Mouse (Mus musculus) embryonic facial prominence, embryonic 11.5 days (tissue): Measurements from ENCODE around the gene Olfr559. TPM values are rescaled to one million over a fixed set of nuclear protein-coding genes. Genes with fewer than 3 reads are reported as not detected.

ENCODE experiments used
- ATAC-seq: fragments of 200-750 bp; cut with Nextera tagmentation; replicated peaks from 2 replicates; pipeline ENCODE4 v1.8.0; 2017; ENCODE audit warnings: low read depth; ENCODE audit not compliant: insufficient number of reproducible peaks, low FRiP score, low TSS enrichment
- DNase-seq: peaks from one replicate; pipeline ENCODE4 v3.0.0-alpha.2; 2015; ENCODE audit warnings: low spot score
- H3K27ac ChIP-seq: fragments of 300-500 bp; sonication (generic); replicated peaks from 2 replicates; pipeline ENCODE4 v1.5.1; 2014; ENCODE audit warnings: mild to moderate bottlenecking, low read depth, low read length, control low read depth
- H3K27me3 ChIP-seq: fragments of 300-500 bp; sonication (generic); 2 replicates; pipeline ENCODE4 v1.6.1; 2014; ENCODE audit warnings: mild to moderate bottlenecking, low read length, moderate library complexity, mixed read lengths; ENCODE audit not compliant: control insufficient read depth, insufficient read depth
- H3K36me3 ChIP-seq: fragments of 300-500 bp; sonication (generic); replicated peaks from 2 replicates; pipeline ENCODE4 v1.6.1; 2014; ENCODE audit warnings: low read depth, mild to moderate bottlenecking, low read length, moderate library complexity, mixed read lengths; ENCODE audit not compliant: control insufficient read depth, insufficient read depth
- H3K4me1 ChIP-seq: fragments of 300-500 bp; sonication (generic); 2 replicates; pipeline ENCODE4 v1.6.1; 2014; ENCODE audit warnings: low read length, mixed read lengths; ENCODE audit not compliant: control insufficient read depth, insufficient read depth
- H3K4me2 ChIP-seq: fragments of 300-500 bp; sonication (generic); 2 replicates; pipeline ENCODE4 v1.6.1; 2014; ENCODE audit warnings: low read depth, mild to moderate bottlenecking, control low read depth, low read length, moderate library complexity
- H3K4me3 ChIP-seq: fragments of 300-500 bp; sonication (generic); 2 replicates; pipeline ENCODE4 v1.5.1; 2014; ENCODE audit warnings: low read depth, low read length, control low read depth
- H3K9ac ChIP-seq: fragments of 300-500 bp; sonication (generic); replicated peaks from 2 replicates; pipeline ENCODE4 v1.6.1; 2014; ENCODE audit warnings: mild to moderate bottlenecking, control low read depth, low read length
- H3K9me3 ChIP-seq: fragments of 300-500 bp; sonication (generic); replicated peaks from 2 replicates; pipeline ENCODE4 v1.6.1; 2016; ENCODE audit warnings: mild to moderate bottlenecking, low read length, inconsistent platforms, mixed read lengths; ENCODE audit not compliant: control insufficient read depth
- WGBS: fragments of 180-500 bp; shearing (Covaris S2); extraction: QIAGEN DNeasy Blood & Tissue Kit; methylation state at CpG from one replicate; pipeline ENCODE4 v1.1.7; 2014; 5-methylcytosine and 5-hydroxymethylcytosine counted together
- polyA plus RNA-seq: library from polyadenylated mRNA; unstranded; fragments of >200 nt; fragmentation: Nextera tagmentation; extraction: Ambion mirVana; gene quantifications from 2 replicates; pipeline ENCODE4 v1.2.1, GENCODE M21; 2014

Olfr559 gene
- polyA plus RNA-seq, result not detected in 2 replicates

GRCm38 (mm10) chr7:102727391-102727790, at the start of gene Olfr559:
TSS of gene Olfr559 (minus strand) at chr7:102727491.
- Histone ChIP-seq H3K4me1 (no peaks in the 10 kb centered on the region), H3K27me3 (no peaks in the 10 kb centered on the region), H3K4me3 (no peak within 1 kb of the TSS), H3K27ac (no peak within 1 kb of the TSS), H3K36me3 (no peaks in the 10 kb centered on the region), H3K4me2 (no peak within 1 kb of the TSS), H3K9me3 (no peaks in the 10 kb centered on the region), H3K9ac (no peak within 1 kb of the TSS)
- ATAC-seq, result no peak
- no peak for DNase-seq

DNA sequence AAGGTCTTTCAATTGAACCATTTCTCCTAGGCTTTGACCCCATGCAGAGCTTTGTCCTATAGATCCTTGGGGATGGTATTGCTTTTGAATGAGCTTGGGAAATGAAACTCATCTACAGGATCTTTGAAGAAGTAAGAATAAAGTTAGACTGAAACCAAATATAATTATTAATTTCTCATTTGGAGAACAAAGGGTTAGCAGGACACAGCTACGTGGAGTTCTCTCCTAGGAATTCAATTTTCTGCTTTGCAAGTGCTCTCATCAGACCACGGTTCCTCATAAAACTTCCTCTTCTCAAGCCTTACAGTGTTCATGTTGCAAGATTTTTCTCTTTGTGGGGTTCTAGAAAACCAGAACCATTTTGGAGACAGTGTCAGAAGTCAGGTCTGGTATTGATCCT, 43.6 kb upstream of the Olfr559 start, which contains the start of gene Olfr561:
Gene Olfr561 (plus strand): TSS at position 301 of the 400 bp plus-strand sequence.
- no peaks in the 10 kb centered on the region for H3K36me3 ChIP-seq
- no peaks in the 10 kb centered on the region for H3K4me1 ChIP-seq
- no peak within 1 kb of the TSS for H3K4me3 ChIP-seq
- WGBS, result 79% methylated on average over 2 of the region's 2 CpGs
- ATAC-seq (no peak), DNase-seq (no peak)
- no peaks in the 10 kb centered on the region for H3K9me3 ChIP-seq
- no peak within 1 kb of the TSS for H3K27ac ChIP-seq
- H3K4me2 ChIP-seq, result no peak within 1 kb of the TSS
- H3K9ac ChIP-seq, result no peak within 1 kb of the TSS
- no peaks in the 10 kb centered on the region for H3K27me3 ChIP-seq

DNA sequence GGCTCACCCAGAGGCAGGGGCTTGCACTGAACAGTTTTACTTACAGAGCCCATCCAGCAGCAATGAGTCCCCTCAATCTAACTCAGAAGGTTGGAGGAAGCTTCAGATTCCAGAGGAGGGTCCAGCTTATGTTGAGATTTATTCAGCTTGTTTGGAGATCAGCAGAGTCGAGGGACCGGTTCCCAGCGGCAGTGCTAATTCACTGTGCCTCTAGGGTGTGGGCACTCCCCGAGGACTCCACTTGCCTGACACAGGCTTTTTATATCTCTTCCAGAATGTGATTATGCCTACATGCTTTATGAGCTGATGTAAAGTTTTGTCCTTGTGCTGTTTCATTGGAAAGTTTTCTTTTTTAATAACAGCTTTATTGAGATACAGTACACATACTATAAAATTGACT, 32.0 kb upstream of the Olfr559 start, which contains the start of the genes Olfr560 and Olfr78:
Gene Olfr560 (minus strand): TSS at position 101 of the 400 bp plus-strand sequence.
Gene Olfr78 (minus strand): TSS at position 206 of the 400 bp plus-strand sequence.
- no peak within 1 kb of the TSS for H3K27ac ChIP-seq
- WGBS, result 71% methylated on average over 4 of the region's 4 CpGs
- H3K4me3 ChIP-seq, result no peak within 1 kb of the TSS
- no peaks in the 10 kb centered on the region for H3K36me3 ChIP-seq
- H3K27me3 ChIP-seq, result no peaks in the 10 kb centered on the region
- no peaks in the 10 kb centered on the region for H3K9me3 ChIP-seq
- no peaks in the 10 kb centered on the region for H3K4me1 ChIP-seq
- DNase-seq (no peak), ATAC-seq (no peak)
- H3K4me2 ChIP-seq, result no peak within 1 kb of the TSS
- no peak within 1 kb of the TSS for H3K9ac ChIP-seq

DNA sequence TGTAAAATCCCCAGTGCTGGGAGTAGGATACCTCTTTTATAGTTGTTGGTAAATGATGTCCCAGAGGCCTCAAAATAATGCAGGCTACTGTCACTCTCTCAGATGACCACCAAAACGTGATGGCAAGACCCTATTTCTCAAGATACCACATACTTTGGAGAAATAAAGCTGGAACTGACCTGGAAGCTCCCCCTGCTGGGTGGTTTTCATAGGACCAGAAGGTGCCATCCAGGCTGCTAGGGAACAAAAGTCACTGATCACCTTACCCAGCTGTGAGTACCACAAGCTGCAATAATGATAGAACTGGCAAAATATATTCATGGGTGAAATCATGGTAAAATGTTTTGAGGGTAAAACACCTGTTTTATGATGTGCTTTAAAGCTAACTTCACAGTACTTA, 24.8 kb upstream of the Olfr559 start:
- ATAC-seq, result no peak
- Histone ChIP-seq H3K4me1 (no peaks in the 10 kb centered on the region), H3K9me3 (no peaks in the 10 kb centered on the region), H3K27ac (no peak overlapping the region), H3K36me3 (no peaks in the 10 kb centered on the region), H3K4me2 (no peak overlapping the region), H3K27me3 (no peaks in the 10 kb centered on the region), H3K4me3 (no peak overlapping the region), H3K9ac (no peak overlapping the region)
- WGBS, result 18% methylated on average over 1 of the region's 1 CpGs
- DNase-seq, result no peak

- no peak for DNase-seq
- no peak overlapping the region for H3K27ac ChIP-seq
- WGBS, result 46% methylated on average over 2 of the region's 2 CpGs
- no peak overlapping the region for H3K4me2 ChIP-seq
- no peak overlapping the region for H3K9ac ChIP-seq
- H3K27me3 ChIP-seq, result no peaks in the 10 kb centered on the region
- no peak for ATAC-seq
- no peaks in the 10 kb centered on the region for H3K9me3 ChIP-seq
- no peak overlapping the region for H3K4me3 ChIP-seq
- H3K36me3 ChIP-seq, result no peaks in the 10 kb centered on the region
- H3K4me1 ChIP-seq, result no peaks in the 10 kb centered on the region
Observed at GRCm38 (mm10) chr7:102737705-102738104, 10.4 kb upstream of the Olfr559 start.

- 60% methylated on average over 1 of the region's 1 CpGs for WGBS
- DNase-seq, result no peak
- Histone ChIP-seq H3K27ac (no peak overlapping the region), H3K9ac (no peak overlapping the region), H3K36me3 (no peaks in the 10 kb centered on the region), H3K4me1 (no peaks in the 10 kb centered on the region), H3K4me2 (no peak overlapping the region), H3K27me3 (no peaks in the 10 kb centered on the region), H3K9me3 (no peaks in the 10 kb centered on the region), H3K4me3 (no peak overlapping the region)
- ATAC-seq, result no peak
Observed at GRCm38 (mm10) chr7:102733793-102734192, 6.5 kb upstream of the Olfr559 start.

GRCm38 (mm10) chr7:102718970-102719369, 8.3 kb downstream of the Olfr559 start, which contains the start of gene Olfr33:
TSS of gene Olfr33 (minus strand) at chr7:102719070.
- ATAC-seq (no peak), DNase-seq (no peak)
- Histone ChIP-seq H3K27ac (no peak within 1 kb of the TSS), H3K4me2 (no peak within 1 kb of the TSS), H3K9ac (no peak within 1 kb of the TSS), H3K4me3 (no peak within 1 kb of the TSS), H3K4me1 (no peaks in the 10 kb centered on the region), H3K36me3 (no peaks in the 10 kb centered on the region), H3K27me3 (no peaks in the 10 kb centered on the region), H3K9me3 (no peaks in the 10 kb centered on the region)
- 51% methylated on average over 1 of the region's 1 CpGs for WGBS

- Histone ChIP-seq H3K4me2 (no peak within 1 kb of the TSS), H3K9me3 (no peaks in the 10 kb centered on the region), H3K27ac (no peak within 1 kb of the TSS), H3K9ac (no peak within 1 kb of the TSS), H3K4me1 (no peaks in the 10 kb centered on the region), H3K36me3 (no peaks in the 10 kb centered on the region), H3K4me3 (no peak within 1 kb of the TSS), H3K27me3 (no peaks in the 10 kb centered on the region)
- ATAC-seq (no peak), DNase-seq (no peak)
Observed at GRCm38 (mm10) chr7:102701915-102702314, 25.4 kb downstream of the Olfr559 start, which contains the start of gene Olfr558. TSS of gene Olfr558 (plus strand) at chr7:102702215.
